Mouse (Mus musculus) thymus, adult 2 months (tissue): Measurements from ENCODE around the gene Rrp7a.

Experiments used
- CTCF ChIP-seq: fragments of 200-500 bp; IDR thresholded peaks from 2 replicates; pipeline ENCODE4 v1.5.1; 2012; ENCODE audit warnings: mild to moderate bottlenecking, control low read depth, low read length, moderate library complexity, borderline replicate concordance; ENCODE audit not compliant: control insufficient read depth, poor library complexity, insufficient read depth; ENCODE audit errors: extremely low read depth
- POLR2A ChIP-seq: fragments of 200-500 bp; IDR thresholded peaks from 2 replicates; pipeline ENCODE4 v1.6.1; 2012; ENCODE audit warnings: mild to moderate bottlenecking, low read length, control low read depth, moderate library complexity; ENCODE audit not compliant: control insufficient read depth, poor library complexity, insufficient read depth; ENCODE audit errors: extremely low read depth

DNA sequence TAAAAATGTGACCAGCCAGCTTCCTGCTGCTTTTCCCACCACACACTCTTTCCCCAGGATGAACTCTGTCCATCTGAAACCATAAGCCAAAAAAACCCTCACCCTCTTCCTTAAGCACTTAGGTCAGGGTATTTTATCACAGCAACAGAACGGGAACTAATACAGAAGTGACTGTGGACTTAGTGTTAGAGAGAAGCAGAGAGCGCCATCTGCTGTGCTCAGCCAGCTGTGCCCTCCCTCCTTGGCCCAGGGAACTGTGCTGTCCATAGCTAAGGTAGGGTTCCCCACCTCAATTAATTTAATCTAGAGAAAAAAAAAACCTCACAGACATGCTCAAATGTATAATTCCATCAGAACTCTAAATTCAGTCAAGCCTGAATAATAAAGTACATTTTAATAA lies 26.7 kb downstream of the Rrp7a start:
- TF ChIP-seq CTCF (no peak), POLR2A (no peak)
